Mouse (Mus musculus): ENCODE data around the gene Olfr1102. TPM values are rescaled to one million over a fixed set of nuclear protein-coding genes. Genes with fewer than 3 reads are reported as not detected.

The Olfr1102 gene
- polyA plus RNA-seq (2015; fragmentation: Nextera tagmentation; extraction: Ambion mirVana) = not detected in 2 replicates

DNA sequence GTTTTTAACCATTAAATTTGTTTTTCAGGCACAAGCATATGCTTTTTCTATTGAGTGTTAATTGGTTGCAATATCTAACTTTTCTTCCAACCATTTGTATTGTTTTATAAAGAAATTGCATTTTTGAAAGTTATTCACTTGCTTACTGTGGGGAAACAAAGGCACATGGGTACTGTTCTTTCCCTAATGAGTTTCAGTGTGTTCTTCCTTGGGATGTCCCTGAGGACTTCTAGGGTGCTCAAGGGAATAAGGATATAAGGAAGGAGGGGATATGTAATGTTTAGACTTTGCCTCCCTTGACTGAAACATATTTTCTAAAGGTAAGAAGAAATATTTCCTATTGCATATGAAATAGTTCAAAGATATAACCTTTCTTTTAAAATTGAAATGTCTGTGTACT is at the start of gene Olfr1102:
Gene Olfr1102 (plus strand): TSS at position 301 of the 400 bp plus-strand sequence.

GRCm38 (mm10) chr2:86960593-86960992 is 37.6 kb upstream of the Olfr1102 start, which contains the start of gene Olfr1099:
Gene Olfr1099, minus strand, starts transcription at chr2:86960693.

DNA sequence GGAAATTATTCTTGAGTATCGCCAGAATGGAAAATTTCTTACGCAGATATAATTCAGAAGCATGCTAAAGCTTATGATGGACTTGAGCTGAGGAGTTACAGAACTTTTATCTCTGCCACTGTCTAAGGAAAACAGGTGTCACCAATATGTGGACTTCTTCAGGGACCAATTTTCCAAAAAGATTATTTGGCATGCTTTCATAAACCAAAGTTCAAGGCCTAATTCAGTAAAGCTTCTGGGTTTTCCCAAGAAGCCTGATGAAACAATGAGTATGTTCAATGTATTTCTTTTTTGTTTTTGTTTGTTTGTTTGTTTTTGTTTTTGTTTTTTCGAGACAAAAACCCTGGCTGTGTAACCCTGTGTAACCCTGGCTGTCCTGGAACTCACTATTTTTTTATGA is 18.3 kb upstream of the Olfr1102 start, which contains the start of gene Olfr1100:
Gene Olfr1100 (minus strand): TSS at position 101 of the 400 bp plus-strand sequence.

DNA sequence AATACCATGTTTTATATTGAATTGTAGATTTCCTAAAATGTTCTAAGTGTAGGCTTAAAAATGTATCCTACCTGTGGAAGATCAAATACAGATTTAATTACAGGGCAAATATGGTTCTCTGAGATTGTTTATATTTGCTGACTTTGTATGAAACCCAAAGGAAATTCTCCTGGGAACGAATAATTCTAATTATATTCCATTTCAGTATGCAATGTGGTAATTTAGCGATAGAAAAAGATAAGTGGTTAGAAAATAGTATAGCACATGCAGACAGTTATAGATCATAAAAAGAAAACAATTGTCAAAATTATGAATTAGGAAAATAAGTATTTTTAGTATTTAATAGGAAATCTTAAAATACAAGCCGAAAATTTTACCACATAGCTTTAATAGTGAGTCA is 7.1 kb upstream of the Olfr1102 start, which contains the start of gene Olfr1101:
Gene Olfr1101 (minus strand): TSS at position 101 of the 400 bp plus-strand sequence.

GRCm38 (mm10) chr2:87026980-87027379 is 28.8 kb downstream of the Olfr1102 start, which contains the start of gene Olfr1104:
Gene Olfr1104, minus strand, starts transcription at chr2:87027080.

GRCm38 (mm10) chr2:87036431-87036830 is 38.2 kb downstream of the Olfr1102 start, which contains the start of gene Olfr1105:
Gene Olfr1105, minus strand, starts transcription at chr2:87036531.

DNA sequence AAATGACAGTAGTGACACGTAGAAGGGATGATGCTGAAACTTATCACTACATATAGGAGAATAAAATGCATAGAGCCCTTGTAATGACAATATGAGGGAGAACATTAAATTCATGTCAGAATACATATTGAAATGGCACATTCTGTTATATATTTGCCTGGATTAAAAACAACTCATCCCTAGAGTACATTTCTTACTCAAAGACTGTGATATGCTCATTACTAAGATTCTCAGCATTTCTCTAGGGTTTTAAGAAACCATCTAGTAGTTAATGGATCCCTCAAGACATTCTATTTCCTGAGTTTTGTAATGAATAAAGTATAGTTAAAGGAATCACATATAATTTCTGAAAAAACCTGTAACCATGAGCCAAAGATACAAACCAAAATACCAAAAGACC is 54.0 kb downstream of the Olfr1102 start, which contains the start of gene Olfr1106:
Gene Olfr1106 (minus strand): TSS at position 101 of the 400 bp plus-strand sequence.

Other genes with a start within 250 kb of the Olfr1102 start
- gene Olfr1090, start 239.4 kb upstream of the Olfr1102 start, polyA plus RNA-seq (2015; fragmentation: Nextera tagmentation; extraction: Ambion mirVana) = not detected in 2 replicates
- gene Olfr1093, start 215.9 kb upstream of the Olfr1102 start, polyA plus RNA-seq (2015; fragmentation: Nextera tagmentation; extraction: Ambion mirVana) = not detected in 2 replicates
- not detected in 2 replicates for gene Olfr141, start 188.4 kb upstream of the Olfr1102 start, polyA plus RNA-seq (2015; fragmentation: Nextera tagmentation; extraction: Ambion mirVana)
- gene Olfr1094, start 173.7 kb upstream of the Olfr1102 start, polyA plus RNA-seq (2015; fragmentation: Nextera tagmentation; extraction: Ambion mirVana) = not detected in 2 replicates
- gene Olfr1095, start 146.7 kb upstream of the Olfr1102 start, polyA plus RNA-seq (2015; fragmentation: Nextera tagmentation; extraction: Ambion mirVana) = not detected in 2 replicates
- not detected in 2 replicates for gene Gm13723, start 123.6 kb upstream of the Olfr1102 start, polyA plus RNA-seq (2015; fragmentation: Nextera tagmentation; extraction: Ambion mirVana)
- not detected in 2 replicates for gene Olfr1097, start 106.2 kb upstream of the Olfr1102 start, polyA plus RNA-seq (2015; fragmentation: Nextera tagmentation; extraction: Ambion mirVana)
- gene Olfr1098, start 73.9 kb upstream of the Olfr1102 start, polyA plus RNA-seq (2015; fragmentation: Nextera tagmentation; extraction: Ambion mirVana) = not detected in 2 replicates
- gene Olfr1099, start 37.7 kb upstream of the Olfr1102 start, polyA plus RNA-seq (2015; fragmentation: Nextera tagmentation; extraction: Ambion mirVana) = not detected in 2 replicates
- gene Olfr1100, start 18.4 kb upstream of the Olfr1102 start, polyA plus RNA-seq (2015; fragmentation: Nextera tagmentation; extraction: Ambion mirVana) = not detected in 2 replicates
- gene Olfr1101, start 7.2 kb upstream of the Olfr1102 start, polyA plus RNA-seq (2015; fragmentation: Nextera tagmentation; extraction: Ambion mirVana) = not detected in 2 replicates
- gene Olfr1104, start 28.7 kb downstream of the Olfr1102 start, polyA plus RNA-seq (2015; fragmentation: Nextera tagmentation; extraction: Ambion mirVana) = not detected in 2 replicates
- not detected in 2 replicates for gene Olfr1105, start 38.1 kb downstream of the Olfr1102 start, polyA plus RNA-seq (2015; fragmentation: Nextera tagmentation; extraction: Ambion mirVana)
- gene Olfr1106, start 53.9 kb downstream of the Olfr1102 start, polyA plus RNA-seq (2015; fragmentation: Nextera tagmentation; extraction: Ambion mirVana) = not detected in 2 replicates
- not detected in 2 replicates for gene Olfr1107, start 77.4 kb downstream of the Olfr1102 start, polyA plus RNA-seq (2015; fragmentation: Nextera tagmentation; extraction: Ambion mirVana)
- not detected in 2 replicates for gene Olfr1109, start 97.6 kb downstream of the Olfr1102 start, polyA plus RNA-seq (2015; fragmentation: Nextera tagmentation; extraction: Ambion mirVana)
- gene Olfr259, start 116.2 kb downstream of the Olfr1102 start, polyA plus RNA-seq (2015; fragmentation: Nextera tagmentation; extraction: Ambion mirVana) = not detected in 2 replicates
- gene Olfr1110, start 141.9 kb downstream of the Olfr1102 start, polyA plus RNA-seq (2015; fragmentation: Nextera tagmentation; extraction: Ambion mirVana) = not detected in 2 replicates
- gene Olfr1111, start 154.2 kb downstream of the Olfr1102 start, polyA plus RNA-seq (2015; fragmentation: Nextera tagmentation; extraction: Ambion mirVana) = not detected in 2 replicates
- not detected in 2 replicates for gene Olfr1112, start 189.4 kb downstream of the Olfr1102 start, polyA plus RNA-seq (2015; fragmentation: Nextera tagmentation; extraction: Ambion mirVana)
- gene Olfr1113, start 210.6 kb downstream of the Olfr1102 start, polyA plus RNA-seq (2015; fragmentation: Nextera tagmentation; extraction: Ambion mirVana) = not detected in 2 replicates
- gene Olfr1115, start 249.6 kb downstream of the Olfr1102 start, polyA plus RNA-seq (2015; fragmentation: Nextera tagmentation; extraction: Ambion mirVana) = not detected in 2 replicates